Mouse (Mus musculus): ENCODE data around the gene Cd300c2. TPM values are rescaled to one million over a fixed set of nuclear protein-coding genes. Genes with fewer than 3 reads are reported as not detected.
"Not testable (repeated sequence)": the region's sequence is repeated elsewhere in the genome, so short reads cannot be mapped to it uniquely, and the experiment has no call there.

The Cd300c2 gene
- polyA plus RNA-seq (2012; rRNA removed) (2.4 and 2.7 TPM in 2 replicates), polyA plus RNA-seq (2014; fragmentation: Nextera tagmentation; extraction: Ambion mirVana) (4.0 and 4.1 TPM in 2 replicates)

- TF ChIP-seq POLR2A (IDR thresholded peaks at IDR 0.05; ENCODE audit: borderline replicate concordance, extremely low read depth, insufficient read depth, insufficient read length) = no peak
- no peak for ATAC-seq (ENCODE audit: low FRiP score, low read depth)
- 81% methylated on average over 7 of the region's 7 CpGs for WGBS
Observed at GRCm38 (mm10) chr11:115001474-115002040, at the start of gene Cd300c2. Gene Cd300c2, minus strand, starts transcription at chr11:115001880.

GRCm38 (mm10) chr11:115049282-115049895, 47.7 kb upstream of the Cd300c2 start:
- Histone ChIP-seq H3K4me2 (replicated peaks; ENCODE audit: low read depth, low read length, severe bottlenecking) (no peak overlapping the region), H3K9me3 (ENCODE audit: control insufficient read depth, low read length) (no peaks in the 10 kb centered on the region), H3K36me3 (ENCODE audit: control insufficient read depth, insufficient read depth, low read length) (no peaks in the 10 kb centered on the region), H3K4me1 (ENCODE audit: control insufficient read depth, insufficient read depth, low read length) (no peaks in the 10 kb centered on the region), H3K27ac (replicated peaks; ENCODE audit: low read depth, low read length) (no peak overlapping the region), H3K4me3 (replicated peaks; ENCODE audit: low read length) (no peak overlapping the region), H3K9ac (ENCODE audit: low read depth, low read length, severe bottlenecking) (no peak overlapping the region), H3K27me3 (ENCODE audit: control insufficient read depth, insufficient read depth, low read length) (no peaks in the 10 kb centered on the region)
- WGBS = 40% methylated on average over 3 of the region's 3 CpGs
- DNase-seq (ENCODE audit: low spot score) (no peak), ATAC-seq (ENCODE audit: low FRiP score, low read depth) (no peak)
- no peak for TF ChIP-seq POLR2A (IDR thresholded peaks at IDR 0.05; ENCODE audit: borderline replicate concordance, extremely low read depth, insufficient read depth, insufficient read length)

More at GRCm38 (mm10) chr11:115001474-115002040, at the start of gene Cd300c2:
- Histone ChIP-seq H3K27ac (replicated peaks; ENCODE audit: low read depth, low read length) (no peak within 1 kb of the TSS), H3K9me3 (ENCODE audit: control insufficient read depth, low read length) (no peaks in the 10 kb centered on the region), H3K4me3 (replicated peaks; ENCODE audit: low read length) (no peak within 1 kb of the TSS), H3K4me2 (replicated peaks; ENCODE audit: low read depth, low read length, severe bottlenecking) (no peak within 1 kb of the TSS), H3K36me3 (ENCODE audit: control insufficient read depth, insufficient read depth, low read length) (no peaks in the 10 kb centered on the region), H3K27me3 (ENCODE audit: control insufficient read depth, insufficient read depth, low read length) (no peaks in the 10 kb centered on the region), H3K9ac (ENCODE audit: low read depth, low read length, severe bottlenecking) (no peak within 1 kb of the TSS), H3K4me1 (ENCODE audit: control insufficient read depth, insufficient read depth, low read length) (no peaks in the 10 kb centered on the region)
- DNase-seq (ENCODE audit: low spot score) = no peak

GRCm38 (mm10) chr11:115048259-115048658, 46.6 kb upstream of the Cd300c2 start, which contains the start of gene Cd300ld3:
Gene Cd300ld3, minus strand, starts transcription at chr11:115048409.
- Histone ChIP-seq H3K36me3 (ENCODE audit: control insufficient read depth, insufficient read depth, low read length) (no peaks in the 10 kb centered on the region), H3K27me3 (ENCODE audit: control insufficient read depth, insufficient read depth, low read length) (no peaks in the 10 kb centered on the region), H3K4me1 (ENCODE audit: control insufficient read depth, insufficient read depth, low read length) (no peaks in the 10 kb centered on the region), H3K4me2 (replicated peaks; ENCODE audit: low read depth, low read length, severe bottlenecking) (no peak within 1 kb of the TSS), H3K9me3 (ENCODE audit: control insufficient read depth, low read length) (no peaks in the 10 kb centered on the region), H3K9ac (ENCODE audit: low read depth, low read length, severe bottlenecking) (no peak within 1 kb of the TSS), H3K4me3 (replicated peaks; ENCODE audit: low read length) (no peak within 1 kb of the TSS), H3K27ac (replicated peaks; ENCODE audit: low read depth, low read length) (no peak within 1 kb of the TSS)
- DNase-seq (ENCODE audit: low spot score) (no peak), ATAC-seq (ENCODE audit: low FRiP score, low read depth) (no peak)
- WGBS = 84% methylated on average over 2 of the region's 2 CpGs
- no peak for TF ChIP-seq POLR2A (IDR thresholded peaks at IDR 0.05; ENCODE audit: borderline replicate concordance, extremely low read depth, insufficient read depth, insufficient read length)

GRCm38 (mm10) chr11:115037669-115038068, 36.0 kb upstream of the Cd300c2 start, which contains the start of gene Cd300ld5:
Gene Cd300ld5, minus strand, starts transcription at chr11:115037769.
- DNase-seq (ENCODE audit: low spot score); H3K27ac ChIP-seq (replicated peaks; ENCODE audit: low read depth, low read length); H3K36me3 ChIP-seq (ENCODE audit: control insufficient read depth, insufficient read depth, low read length); H3K4me3 ChIP-seq (replicated peaks; ENCODE audit: low read length); H3K4me1 ChIP-seq (ENCODE audit: control insufficient read depth, insufficient read depth, low read length); H3K27me3 ChIP-seq (ENCODE audit: control insufficient read depth, insufficient read depth, low read length); ATAC-seq (ENCODE audit: low FRiP score, low read depth); H3K9ac ChIP-seq (ENCODE audit: low read depth, low read length, severe bottlenecking); H3K4me2 ChIP-seq (replicated peaks; ENCODE audit: low read depth, low read length, severe bottlenecking); H3K9me3 ChIP-seq (ENCODE audit: control insufficient read depth, low read length): not testable (repeated sequence)
- WGBS = no CpG with 5 or more reads among the region's 6 CpGs

- not testable (repeated sequence) for H3K4me1 ChIP-seq (ENCODE audit: control insufficient read depth, insufficient read depth, low read length); ATAC-seq (ENCODE audit: low FRiP score, low read depth); H3K27ac ChIP-seq (replicated peaks; ENCODE audit: low read depth, low read length); H3K27me3 ChIP-seq (ENCODE audit: control insufficient read depth, insufficient read depth, low read length); H3K36me3 ChIP-seq (ENCODE audit: control insufficient read depth, insufficient read depth, low read length); H3K4me3 ChIP-seq (replicated peaks; ENCODE audit: low read length); H3K9ac ChIP-seq (ENCODE audit: low read depth, low read length, severe bottlenecking); DNase-seq (ENCODE audit: low spot score); H3K4me2 ChIP-seq (replicated peaks; ENCODE audit: low read depth, low read length, severe bottlenecking); H3K9me3 ChIP-seq (ENCODE audit: control insufficient read depth, low read length)
- WGBS = no CpG with 5 or more reads among the region's 6 CpGs
Observed at GRCm38 (mm10) chr11:115026912-115027311, 25.2 kb upstream of the Cd300c2 start, which contains the start of gene Cd300ld4. Gene Cd300ld4, minus strand, starts transcription at chr11:115027012.

- DNase-seq (ENCODE audit: low spot score); H3K4me2 ChIP-seq (replicated peaks; ENCODE audit: low read depth, low read length, severe bottlenecking): not testable (repeated sequence)
Observed at GRCm38 (mm10) chr11:115016093-115016492, 14.4 kb upstream of the Cd300c2 start, which contains the start of gene Cd300ld2. Gene Cd300ld2, minus strand, starts transcription at chr11:115016193.

More at GRCm38 (mm10) chr11:115016093-115016492, 14.4 kb upstream of the Cd300c2 start, which contains the start of gene Cd300ld2:
- not testable (repeated sequence) for H3K27me3 ChIP-seq (ENCODE audit: control insufficient read depth, insufficient read depth, low read length); H3K4me3 ChIP-seq (replicated peaks; ENCODE audit: low read length); H3K9me3 ChIP-seq (ENCODE audit: control insufficient read depth, low read length); H3K36me3 ChIP-seq (ENCODE audit: control insufficient read depth, insufficient read depth, low read length); ATAC-seq (ENCODE audit: low FRiP score, low read depth); H3K4me1 ChIP-seq (ENCODE audit: control insufficient read depth, insufficient read depth, low read length); H3K9ac ChIP-seq (ENCODE audit: low read depth, low read length, severe bottlenecking); H3K27ac ChIP-seq (replicated peaks; ENCODE audit: low read depth, low read length)
- no CpG with 5 or more reads among the region's 7 CpGs for WGBS
